In the genomic region with DNA sequence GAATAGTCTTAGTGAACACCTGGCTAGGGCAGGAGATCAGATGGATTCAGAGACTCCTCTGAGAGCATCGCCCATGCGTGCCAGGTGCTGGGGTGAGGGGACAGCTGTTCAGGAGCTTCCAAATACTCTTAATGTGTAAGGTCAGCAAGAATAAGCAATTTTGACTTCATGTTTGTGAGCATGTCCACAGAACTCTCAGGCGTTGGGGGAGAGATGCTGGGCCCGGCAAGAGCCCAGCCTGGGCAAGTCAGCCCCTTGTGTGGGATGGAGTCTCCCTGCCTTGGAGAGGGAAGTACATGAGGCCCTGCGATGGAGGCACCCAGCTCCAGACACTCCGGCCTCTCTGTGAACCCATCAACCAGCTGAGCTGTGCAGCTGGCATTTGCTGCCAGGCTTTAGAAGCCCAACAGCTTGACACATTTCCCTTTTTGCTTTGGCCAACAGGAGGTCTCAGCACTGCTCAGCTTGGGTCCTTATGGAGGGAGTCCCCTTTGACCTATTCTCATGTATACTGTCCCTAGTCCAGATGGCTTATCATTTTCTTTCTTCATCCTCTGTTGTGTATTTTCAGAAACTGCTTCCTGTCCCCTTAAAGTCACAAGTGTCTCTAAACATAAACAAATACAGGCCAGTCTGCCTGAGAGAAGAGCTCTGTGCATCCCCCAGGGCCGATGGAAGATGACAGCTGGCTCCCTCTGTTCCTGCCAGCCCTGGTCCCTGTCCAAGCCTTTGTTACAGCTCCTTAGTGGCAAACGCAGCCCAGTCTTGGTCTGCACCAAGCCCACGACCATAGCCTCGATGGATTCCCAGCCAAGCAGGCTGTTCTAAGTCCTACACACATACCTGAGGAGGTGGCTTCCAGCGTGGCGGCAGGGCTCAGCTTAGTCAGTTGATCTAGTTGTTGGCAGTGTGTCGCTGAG, we compare ENCODE assay signal across 9 mouse cellular contexts.
DNase-seq lines count a peak whose midpoint lies in the region; ATAC-seq and TF ChIP-seq lines count a peak whose summit lies in the region.
"Had no signal": no experiment of that assay in that cellular context is flagged by ENCODE, and none has a peak within 500 bp of the region (broad histone marks: within the 10 kb centered on the region; RNA-seq: fewer than 3 reads in every experiment).

No protein-coding gene starts in this region.

- H3K9ac ChIP-seq in lung, embryonic 14.5 days: no peak overlapping the region
- no peak overlapping the region for H3K9ac ChIP-seq in hindbrain, embryonic 15.5 days
- no peak overlapping the region for H3K9ac ChIP-seq in stomach, embryonic 16.5 days (ENCODE audit: low read length)

- H3K4me2 ChIP-seq in lung, embryonic 14.5 days: no peak overlapping the region
- no peak overlapping the region for H3K4me2 ChIP-seq in hindbrain, embryonic 15.5 days
- no peak overlapping the region for H3K4me2 ChIP-seq in stomach, embryonic 16.5 days (ENCODE audit: low read depth, low read length)

- peak; percentile 92 for ATAC-seq in lung, embryonic 14.5 days (ENCODE audit: insufficient read depth)
- ATAC-seq in hindbrain, embryonic 15.5 days (ENCODE audit: low FRiP score, low read depth): peak; percentile 59
- ATAC-seq in stomach, embryonic 16.5 days (ENCODE audit: insufficient read depth, low FRiP score): peak; percentile 39; the same call in 1 of the 2 replicates

- DNase-seq in lung, embryonic 14.5 days: peak; percentile 84
- DNase-seq in lung, adult 2 months: no peak
- peak; percentile 16 for DNase-seq in mesoderm, embryonic 11.5 days (ENCODE audit: low read depth, low spot score)
- no peak for DNase-seq in T-cell, adult 2 months (ENCODE audit: low spot score)
- no peak for DNase-seq in adipocyte (ENCODE audit: low spot score)
- no peak for DNase-seq in spleen, adult 18-20 months

- 44% methylated on average over 13 of the region's 13 CpGs for WGBS in lung, embryonic 14.5 days
- WGBS in lung, adult 2 months: 48% methylated on average over 13 of the region's 13 CpGs
- WGBS in hindbrain, embryonic 15.5 days: 33% methylated on average over 13 of the region's 13 CpGs
- WGBS in stomach, embryonic 16.5 days: 57% methylated on average over 13 of the region's 13 CpGs

- peaks cover 11% of the 10 kb centered on the region for H3K4me1 ChIP-seq in lung, embryonic 14.5 days (ENCODE audit: insufficient read depth)
- H3K4me1 ChIP-seq in lung, adult 2 months (ENCODE audit: control insufficient read depth, insufficient read depth, low read length): no peaks in the 10 kb centered on the region
- peaks cover 23% of the 10 kb centered on the region for H3K4me1 ChIP-seq in hindbrain, embryonic 15.5 days (replicated peaks)
- H3K4me1 ChIP-seq in stomach, embryonic 16.5 days (ENCODE audit: control insufficient read depth, insufficient read depth, low read length): 0 out of 2 replicates have a peak, but pooled peaks cover 2% of the 10 kb centered on the region

- no peak for TF ChIP-seq CTCF in lung, embryonic 14.5 days (IDR thresholded peaks at IDR 0.05; ENCODE audit: low read depth)
- no peak for TF ChIP-seq CTCF in lung, adult 2 months (IDR thresholded peaks at IDR 0.05; ENCODE audit: insufficient read depth, low read length)

- no peak for TF ChIP-seq POLR2A in lung, adult 2 months (IDR thresholded peaks at IDR 0.05; ENCODE audit: borderline replicate concordance, extremely low read depth, low read depth, low read length)

- no peak overlapping the region for H3K4me3 ChIP-seq in lung, embryonic 14.5 days (ENCODE audit: low read depth, low read length)
- no peak overlapping the region for H3K4me3 ChIP-seq in lung, adult 2 months (replicated peaks; ENCODE audit: extremely low read depth, low read depth, low read length)
- H3K4me3 ChIP-seq in hindbrain, embryonic 15.5 days: no peak overlapping the region
- H3K4me3 ChIP-seq in stomach, embryonic 16.5 days (replicated peaks; ENCODE audit: low read length): no peak overlapping the region

- no peaks in the 10 kb centered on the region for H3K9me3 ChIP-seq in lung, embryonic 14.5 days (ENCODE audit: low read depth, low read length)
- no peaks in the 10 kb centered on the region for H3K9me3 ChIP-seq in hindbrain, embryonic 15.5 days
- no peaks in the 10 kb centered on the region for H3K9me3 ChIP-seq in stomach, embryonic 16.5 days (replicated peaks; ENCODE audit: control insufficient read depth, low read length)
- H3K9me3 ChIP-seq: G1E had no signal

- H3K27ac ChIP-seq in lung, embryonic 14.5 days (ENCODE audit: low read depth): peak overlapping the region; percentile 78
- peak overlapping the region; percentile 74 for H3K27ac ChIP-seq in hindbrain, embryonic 15.5 days (replicated peaks)
- no peak overlapping the region; the same call in 1 of the 2 replicates for H3K27ac ChIP-seq in stomach, embryonic 16.5 days (ENCODE audit: low read length)

- no peaks in the 10 kb centered on the region for H3K27me3 ChIP-seq in lung, embryonic 14.5 days (ENCODE audit: insufficient read depth, low read length)
- no peaks in the 10 kb centered on the region for H3K27me3 ChIP-seq in hindbrain, embryonic 15.5 days
- no peaks in the 10 kb centered on the region for H3K27me3 ChIP-seq in stomach, embryonic 16.5 days (ENCODE audit: control insufficient read depth, insufficient read depth, low read length)

- peaks cover 69% of the 10 kb centered on the region for H3K36me3 ChIP-seq in lung, embryonic 14.5 days (ENCODE audit: insufficient read depth)
- no peaks in the 10 kb centered on the region for H3K36me3 ChIP-seq in hindbrain, embryonic 15.5 days
- 0 out of 2 replicates have a peak, but pooled peaks cover 6% of the 10 kb centered on the region for H3K36me3 ChIP-seq in stomach, embryonic 16.5 days (ENCODE audit: control insufficient read depth, insufficient read depth, low read length)

Comparison
In these comparisons a context has a peak if more than half of its experiments do, and no peak if none do; other contexts are left out.
1. DNase-seq: peak in lung, embryonic 14.5 days (single experiment) and mesoderm, embryonic 11.5 days (single experiment); none in lung, adult 2 months (single experiment), T-cell, adult 2 months (single experiment), adipocyte (single experiment) and spleen, adult 18-20 months (0 of 2).
2. ATAC-seq: peak in every context shown above with its lines; median percentile 92 in lung, embryonic 14.5 days; 59 in hindbrain, embryonic 15.5 days; 39 in stomach, embryonic 16.5 days.